Mouse (Mus musculus): ENCODE measurements around the gene Map1b. TPM values are rescaled to one million over a fixed set of nuclear protein-coding genes. Genes with fewer than 3 reads are reported as not detected.

The Map1b gene
- polyA plus RNA-seq, 2 experiments: 0.19 to 1.7 TPM

- H3K4me1 ChIP-seq (replicated peaks; ENCODE audit: control insufficient read depth in 2 of 2, insufficient read depth in 2 of 2, low read length in 1 of 2): no peaks in the 10 kb centered on the region
- no peak overlapping the region for H3K4me3 ChIP-seq (ENCODE audit: insufficient read depth in 1 of 2, low read depth in 2 of 2, low read length in 2 of 2)
- H3K9me3 ChIP-seq (ENCODE audit: control insufficient read depth, low read length): no peaks in the 10 kb centered on the region
- no peaks in the 10 kb centered on the region for H3K36me3 ChIP-seq (replicated peaks; ENCODE audit: control insufficient read depth, insufficient read depth, low read depth)
- DNase-seq (ENCODE audit: low read depth in 3 of 3, low spot score in 3 of 3) (no peak), ATAC-seq (ENCODE audit: insufficient read depth) (no peak)
- no peak for TF ChIP-seq CTCF (IDR thresholded peaks at IDR 0.05; ENCODE audit: low read depth)
- TF ChIP-seq EP300 (IDR thresholded peaks at IDR 0.05; ENCODE audit: low read depth): no peak
- no peaks in the 10 kb centered on the region for H3K27me3 ChIP-seq (ENCODE audit: control insufficient read depth, insufficient read depth, low read length)
- 60% methylated on average over 4 of the region's 4 CpGs for WGBS (ENCODE audit: insufficient replicate concordance)
- no peak overlapping the region for H3K9ac ChIP-seq (replicated peaks)
- H3K27ac ChIP-seq: no peak overlapping the region
- H3K4me2 ChIP-seq (ENCODE audit: low read depth): no peak overlapping the region
Observed at GRCm38 (mm10) chr13:99552381-99552780, 36.0 kb upstream of the Map1b start.

- ATAC-seq (ENCODE audit: insufficient read depth): no peak
- H3K4me2 ChIP-seq (ENCODE audit: low read depth): no peak overlapping the region
- H3K4me3 ChIP-seq (ENCODE audit: insufficient read depth in 1 of 2, low read depth in 2 of 2, low read length in 2 of 2): no peak overlapping the region
- DNase-seq (ENCODE audit: low read depth in 3 of 3, low spot score in 3 of 3): no peak
- H3K27ac ChIP-seq: no peak overlapping the region
- no peaks in the 10 kb centered on the region for H3K9me3 ChIP-seq (ENCODE audit: control insufficient read depth, low read length)
- no peaks in the 10 kb centered on the region for H3K36me3 ChIP-seq (replicated peaks; ENCODE audit: control insufficient read depth, insufficient read depth, low read depth)
- no peak overlapping the region for H3K9ac ChIP-seq (replicated peaks)
- no peaks in the 10 kb centered on the region for H3K4me1 ChIP-seq (replicated peaks; ENCODE audit: control insufficient read depth in 2 of 2, insufficient read depth in 2 of 2, low read length in 1 of 2)
- H3K27me3 ChIP-seq (ENCODE audit: control insufficient read depth, insufficient read depth, low read length): no peaks in the 10 kb centered on the region
- 58% methylated on average over 12 of the region's 12 CpGs for WGBS (ENCODE audit: insufficient replicate concordance)
- TF ChIP-seq EP300 (IDR thresholded peaks at IDR 0.05; ENCODE audit: low read depth) (no peak), CTCF (IDR thresholded peaks at IDR 0.05; ENCODE audit: low read depth) (no peak)
Observed at GRCm38 (mm10) chr13:99550679-99551369, 34.5 kb upstream of the Map1b start.

- H3K4me1 ChIP-seq (replicated peaks; ENCODE audit: control insufficient read depth in 2 of 2, insufficient read depth in 2 of 2, low read length in 1 of 2): no peaks in the 10 kb centered on the region
- H3K27ac ChIP-seq: no peak overlapping the region
- no peaks in the 10 kb centered on the region for H3K27me3 ChIP-seq (ENCODE audit: control insufficient read depth, insufficient read depth, low read length)
- H3K9me3 ChIP-seq (ENCODE audit: control insufficient read depth, low read length): no peaks in the 10 kb centered on the region
- H3K36me3 ChIP-seq (replicated peaks; ENCODE audit: control insufficient read depth, insufficient read depth, low read depth): no peaks in the 10 kb centered on the region
- no peak overlapping the region for H3K4me2 ChIP-seq (ENCODE audit: low read depth)
- no peak for DNase-seq (ENCODE audit: low read depth in 3 of 3, low spot score in 3 of 3)
- TF ChIP-seq CTCF (IDR thresholded peaks at IDR 0.05; ENCODE audit: low read depth) (no peak), EP300 (IDR thresholded peaks at IDR 0.05; ENCODE audit: low read depth) (no peak)
- 63% methylated on average over 4 of the region's 4 CpGs for WGBS (ENCODE audit: insufficient replicate concordance)
- no peak overlapping the region for H3K9ac ChIP-seq (replicated peaks)
- H3K4me3 ChIP-seq (ENCODE audit: insufficient read depth in 1 of 2, low read depth in 2 of 2, low read length in 2 of 2): no peak overlapping the region
- no peak for ATAC-seq (ENCODE audit: insufficient read depth)
Observed at GRCm38 (mm10) chr13:99550060-99550459, 33.7 kb upstream of the Map1b start.

- no peak for ATAC-seq (ENCODE audit: insufficient read depth)
- DNase-seq (ENCODE audit: low read depth in 3 of 3, low spot score in 3 of 3): no peak
- H3K36me3 ChIP-seq (replicated peaks; ENCODE audit: control insufficient read depth, insufficient read depth, low read depth): no peaks in the 10 kb centered on the region
- H3K9ac ChIP-seq (replicated peaks): no peak overlapping the region
- no peak overlapping the region for H3K4me2 ChIP-seq (ENCODE audit: low read depth)
- H3K27ac ChIP-seq: no peak overlapping the region
- H3K9me3 ChIP-seq (ENCODE audit: control insufficient read depth, low read length): no peaks in the 10 kb centered on the region
- H3K4me1 ChIP-seq (replicated peaks; ENCODE audit: control insufficient read depth in 2 of 2, insufficient read depth in 2 of 2, low read length in 1 of 2): no peaks in the 10 kb centered on the region
- 43% methylated on average over 9 of the region's 9 CpGs for WGBS (ENCODE audit: insufficient replicate concordance)
- TF ChIP-seq CTCF (IDR thresholded peaks at IDR 0.05; ENCODE audit: low read depth) (no peak), EP300 (IDR thresholded peaks at IDR 0.05; ENCODE audit: low read depth) (no peak)
- no peak overlapping the region for H3K4me3 ChIP-seq (ENCODE audit: insufficient read depth in 1 of 2, low read depth in 2 of 2, low read length in 2 of 2)
- no peaks in the 10 kb centered on the region for H3K27me3 ChIP-seq (ENCODE audit: control insufficient read depth, insufficient read depth, low read length)
Observed at GRCm38 (mm10) chr13:99549584-99549983, 33.2 kb upstream of the Map1b start.

GRCm38 (mm10) chr13:99546832-99547231 lies 30.5 kb upstream of the Map1b start:
- H3K4me1 ChIP-seq (replicated peaks; ENCODE audit: control insufficient read depth in 2 of 2, insufficient read depth in 2 of 2, low read length in 1 of 2): 0 out of 4 replicates have a peak, but pooled peaks cover 0 to 1% of the 10 kb centered on the region in 2 experiments
- no peaks in the 10 kb centered on the region for H3K27me3 ChIP-seq (ENCODE audit: control insufficient read depth, insufficient read depth, low read length)
- H3K4me2 ChIP-seq (ENCODE audit: low read depth): no peak overlapping the region
- no peak overlapping the region for H3K27ac ChIP-seq
- no peaks in the 10 kb centered on the region for H3K9me3 ChIP-seq (ENCODE audit: control insufficient read depth, low read length)
- 72% methylated on average over 5 of the region's 5 CpGs for WGBS (ENCODE audit: insufficient replicate concordance)
- no peak overlapping the region for H3K4me3 ChIP-seq (ENCODE audit: insufficient read depth in 1 of 2, low read depth in 2 of 2, low read length in 2 of 2)
- no peak overlapping the region for H3K9ac ChIP-seq (replicated peaks)
- TF ChIP-seq EP300 (IDR thresholded peaks at IDR 0.05; ENCODE audit: low read depth) (no peak), CTCF (IDR thresholded peaks at IDR 0.05; ENCODE audit: low read depth) (no peak)
- no peak for DNase-seq (ENCODE audit: low read depth in 3 of 3, low spot score in 3 of 3)
- no peaks in the 10 kb centered on the region for H3K36me3 ChIP-seq (replicated peaks; ENCODE audit: control insufficient read depth, insufficient read depth, low read depth)
- ATAC-seq (ENCODE audit: insufficient read depth): no peak

All from liver, embryonic 14.5 days (tissue).